Mouse (Mus musculus) left cerebral cortex, postnatal 25 days (tissue): ENCODE data around the gene Asf1b. TPM values are rescaled to one million over a fixed set of nuclear protein-coding genes. Genes with fewer than 3 reads are reported as not detected.
A peak's percentile ranks its signal among the peaks of the same experiment; 100 is the strongest.

Source experiments
- DNase-seq, 2 experiments: peaks; one replicate each; pipeline ENCODE4 v3.0.0; 2022; ENCODE audit warnings: low spot score in 2 of 2, mixed read lengths in 1 of 2
- intact Hi-C: fragments of 180-260 bp; cut with DNase I; formaldehyde crosslinking; loops from one replicate; pipeline ENCODE4 v1.15.1; 2025
- microRNA-seq, 2 experiments: library from miRNA; unstranded; fragments of <30 nt; microRNA quantifications; one replicate each; pipeline ENCODE4 v1.2.0; 2022
- total RNA-seq, 2 experiments: library from RNA; stranded (reverse); gene quantifications; 2 replicates each; pipeline ENCODE4 v1.2.3; 2021

The Asf1b gene
- total RNA-seq, 2 experiments from 2014 or later, result 0.60 to 0.73 TPM

GRCm38 (mm10) chr8:84010625-84011611, 55.6 kb downstream of the Asf1b start:
- intact Hi-C loops, result no loop called here
- DNase-seq, result peak; percentile 56 to 64

- intact Hi-C loops, result no loop called here
Measured at GRCm38 (mm10) chr8:84011705-84012498, 56.6 kb downstream of the Asf1b start, which contains the start of gene 2210011C24Rik. TSS of gene 2210011C24Rik (minus strand) at chr8:84012171.

GRCm38 (mm10) chr8:84012499-84013165, 57.3 kb downstream of the Asf1b start:
- intact Hi-C loops, result no loop called here
- DNase-seq, result no peak

More at GRCm38 (mm10) chr8:84011705-84012498, 56.6 kb downstream of the Asf1b start, which contains the start of gene 2210011C24Rik:
- no peak for DNase-seq

GRCm38 (mm10) chr8:84015833-84016232, 60.5 kb downstream of the Asf1b start:
- intact Hi-C loops, result no loop called here

GRCm38 (mm10) chr8:84019738-84020137, 64.4 kb downstream of the Asf1b start:
- intact Hi-C loops, result no loop called here
- no peak for DNase-seq

More at GRCm38 (mm10) chr8:84015833-84016232, 60.5 kb downstream of the Asf1b start:
- DNase-seq, result no peak

Small RNA genes within 50 kb of the gene (microRNA-seq; reads per million reads assigned to microRNA genes)
- 0.34 to 0.50 reads per million in 2 experiments for gene Gm44330
- gene Gm44450, result 0 to 0.34 reads per million in 2 experiments
- 1.3 to 3.5 reads per million in 2 experiments for gene Mir1199
- 4.7 to 5.4 reads per million in 2 experiments for gene Mir8111

Other genes starting within 250 kb of the Asf1b start
- gene Ddx39, start 240.3 kb upstream of the Asf1b start, total RNA-seq, result 10 to 100 TPM; 17.4 to 18.2 TPM
- 1 to 10 TPM; 9.0 to 9.6 TPM for gene Adgre5, start 214.2 kb upstream of the Asf1b start, total RNA-seq
- gene Adgrl1, start 55.4 kb upstream of the Asf1b start, total RNA-seq, result 100 to 1,000 TPM; 415 to 434 TPM
- gene Gm10644, start 302 bp upstream of the Asf1b start, total RNA-seq, result under 1 TPM; 0.32 to 0.41 TPM
- gene Prkaca, start 17.5 kb downstream of the Asf1b start, total RNA-seq, result 100 to 1,000 TPM; 250 to 258 TPM
- 10 to 100 TPM; 40.7 to 46.8 TPM for gene Samd1, start 42.2 kb downstream of the Asf1b start, total RNA-seq
- under 1 TPM; 0.37 to 0.62 TPM for gene 1700067K01Rik, start 46.0 kb downstream of the Asf1b start, total RNA-seq
- 1 to 10 TPM; 1.3 to 2.1 TPM for gene 2210011C24Rik, start 56.7 kb downstream of the Asf1b start, total RNA-seq
- 1 to 10 TPM; 1.2 to 1.4 TPM for gene Palm3, start 66.0 kb downstream of the Asf1b start, total RNA-seq
- gene Il27ra, start 87.1 kb downstream of the Asf1b start, total RNA-seq, result under 1 TPM; 0.16 to 0.62 TPM
- not detected for gene Rln3, start 89.5 kb downstream of the Asf1b start, total RNA-seq
- 1 to 10 TPM; 3.4 to 4.2 TPM for gene Gm10643, start 109.6 kb downstream of the Asf1b start, total RNA-seq
- gene Rfx1, start 111.3 kb downstream of the Asf1b start, total RNA-seq, result 10 to 100 TPM; 21.4 to 24.4 TPM
- gene Dcaf15, start 149.3 kb downstream of the Asf1b start, total RNA-seq, result 10 to 100 TPM; 16.8 to 18.4 TPM
- gene Podnl1, start 170.5 kb downstream of the Asf1b start, total RNA-seq, result not detected
- gene Cc2d1a, start 192.4 kb downstream of the Asf1b start, total RNA-seq, result 10 to 100 TPM; 46.6 to 49.4 TPM
- gene 4930432K21Rik, start 192.5 kb downstream of the Asf1b start, total RNA-seq, result 1 to 10 TPM; 1.4 to 1.6 TPM
- 1 to 10 TPM; 2.6 to 3.2 TPM for gene Nanos3, start 229.7 kb downstream of the Asf1b start, total RNA-seq